Mouse (Mus musculus): Measurements from ENCODE around the gene Grk5. TPM values are rescaled to one million over a fixed set of nuclear protein-coding genes. Genes with fewer than 3 reads are reported as not detected.

Gene Grk5
- polyA plus RNA-seq, 1 experiment from 2014 or later = 1.4 TPM

- Histone ChIP-seq H3K4me2 (ENCODE audit: low read depth, low read length) (peak within 1 kb of the TSS; percentile 75), H3K36me3 (ENCODE audit: control insufficient read depth, insufficient read depth, low read length) (0 out of 2 replicates have a peak, but pooled peaks cover 2% of the 10 kb centered on the region), H3K9me3 (ENCODE audit: control insufficient read depth, low read length) (no peaks in the 10 kb centered on the region), H3K4me3 (ENCODE audit: low read length) (peak within 1 kb of the TSS; percentile 83), H3K4me1 (ENCODE audit: control insufficient read depth, insufficient read depth, low read length) (peaks cover 7% of the 10 kb centered on the region; the same call in 1 of the 2 replicates), H3K9ac (ENCODE audit: low read depth, low read length) (peak within 1 kb of the TSS; percentile 87), H3K27me3 (replicated peaks; ENCODE audit: control insufficient read depth, insufficient read depth, low read length) (no peaks in the 10 kb centered on the region), H3K27ac (ENCODE audit: low read length) (peak within 1 kb of the TSS; percentile 77)
- ATAC-seq = peak; percentile 98
- 0% methylated on average over 28 of the region's 28 CpGs for WGBS
Measured at GRCm38 (mm10) chr19:60874064-60874694, 15.4 kb upstream of the Grk5 start, which contains the start of gene Prdx3. Prdx3 (minus strand) TSS chr19:60874556.

DNA sequence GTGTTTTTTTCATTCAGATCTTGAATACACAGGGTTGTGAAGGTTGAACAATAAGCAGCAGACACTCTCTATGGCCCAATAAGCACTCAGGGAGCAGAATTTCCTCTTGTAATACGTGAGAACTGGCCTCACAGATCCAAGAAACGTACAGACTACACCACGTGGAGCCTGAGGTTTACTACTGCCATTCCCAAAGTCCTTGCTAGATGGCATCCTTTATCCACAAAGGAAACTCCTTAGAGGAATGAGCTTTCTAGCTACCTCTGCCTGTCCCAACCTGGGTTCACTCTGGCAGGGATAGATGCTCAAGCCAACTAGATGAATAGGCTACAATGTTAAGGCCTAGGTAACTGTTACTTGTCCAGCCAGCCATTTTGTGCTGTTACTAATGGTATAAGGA, 6.4 kb upstream of the Grk5 start:
- peak; percentile 62; the same call in 1 of the 2 replicates for ATAC-seq
- Histone ChIP-seq H3K9me3 (ENCODE audit: control insufficient read depth, low read length) (no peaks in the 10 kb centered on the region), H3K27ac (ENCODE audit: low read length) (no peak overlapping the region), H3K27me3 (replicated peaks; ENCODE audit: control insufficient read depth, insufficient read depth, low read length) (no peaks in the 10 kb centered on the region), H3K4me1 (ENCODE audit: control insufficient read depth, insufficient read depth, low read length) (no peaks in the 10 kb centered on the region), H3K4me3 (ENCODE audit: low read length) (no peak overlapping the region), H3K4me2 (ENCODE audit: low read depth, low read length) (no peak overlapping the region), H3K9ac (ENCODE audit: low read depth, low read length) (no peak overlapping the region), H3K36me3 (ENCODE audit: control insufficient read depth, insufficient read depth, low read length) (no peaks in the 10 kb centered on the region)
- 5% methylated on average over 3 of the region's 3 CpGs for WGBS

- no peaks in the 10 kb centered on the region for H3K27me3 ChIP-seq (replicated peaks; ENCODE audit: control insufficient read depth, insufficient read depth, low read length)
- H3K27ac ChIP-seq (ENCODE audit: low read length) = no peak overlapping the region
- H3K36me3 ChIP-seq (ENCODE audit: control insufficient read depth, insufficient read depth, low read length) = no peaks in the 10 kb centered on the region
- H3K4me2 ChIP-seq (ENCODE audit: low read depth, low read length) = no peak overlapping the region
- H3K4me1 ChIP-seq (ENCODE audit: control insufficient read depth, insufficient read depth, low read length) = peaks cover 9% of the 10 kb centered on the region
- ATAC-seq = no peak
- WGBS = 56% methylated on average over 2 of the region's 2 CpGs
- H3K9me3 ChIP-seq (ENCODE audit: control insufficient read depth, low read length) = no peaks in the 10 kb centered on the region
- no peak overlapping the region for H3K9ac ChIP-seq (ENCODE audit: low read depth, low read length)
- no peak overlapping the region for H3K4me3 ChIP-seq (ENCODE audit: low read length)
Measured at GRCm38 (mm10) chr19:60887637-60888036, 1.9 kb upstream of the Grk5 start.

DNA sequence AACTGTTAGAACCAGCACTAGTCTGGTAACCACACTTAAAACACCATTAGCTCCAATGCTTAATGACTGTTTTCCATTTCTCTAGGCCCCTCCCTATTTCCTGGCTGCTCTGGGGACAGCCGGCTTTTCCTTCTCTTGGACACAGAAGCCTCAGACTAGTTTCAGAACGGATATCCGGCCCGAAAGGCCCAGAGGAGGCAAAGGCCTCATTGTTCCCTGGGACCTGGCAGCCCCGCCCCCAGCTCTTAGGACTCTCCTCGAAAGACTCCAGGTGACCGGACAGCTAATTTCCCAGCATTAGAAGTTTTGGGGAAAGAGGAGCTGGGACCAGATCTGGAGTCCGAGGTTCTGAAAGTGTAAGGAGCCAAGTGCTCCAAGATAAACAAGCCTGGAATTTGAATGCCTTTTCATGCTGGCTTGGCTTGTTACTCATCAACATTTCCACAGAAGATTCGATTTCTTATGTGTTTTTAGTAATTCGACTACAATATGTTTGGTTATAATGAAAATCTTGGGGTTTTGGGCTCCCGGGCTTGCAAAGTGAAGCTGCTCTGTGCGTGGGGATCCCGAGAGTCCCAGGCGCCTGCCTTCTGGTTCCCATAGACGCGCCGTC, 342 bp upstream of the Grk5 start:
- H3K9ac ChIP-seq (ENCODE audit: low read depth, low read length) = peak overlapping the region; percentile 94
- no peaks in the 10 kb centered on the region for H3K9me3 ChIP-seq (ENCODE audit: control insufficient read depth, low read length)
- H3K27ac ChIP-seq (ENCODE audit: low read length) = peak overlapping the region; percentile 98
- H3K4me2 ChIP-seq (ENCODE audit: low read depth, low read length) = peak overlapping the region; percentile 92
- H3K4me1 ChIP-seq (ENCODE audit: control insufficient read depth, insufficient read depth, low read length) = peaks cover 9% of the 10 kb centered on the region
- no peaks in the 10 kb centered on the region for H3K27me3 ChIP-seq (replicated peaks; ENCODE audit: control insufficient read depth, insufficient read depth, low read length)
- H3K4me3 ChIP-seq (ENCODE audit: low read length) = peak overlapping the region; percentile 83
- 6% methylated on average over 17 of the region's 17 CpGs for WGBS
- peak; percentile 58 for ATAC-seq
- no peaks in the 10 kb centered on the region for H3K36me3 ChIP-seq (ENCODE audit: control insufficient read depth, insufficient read depth, low read length)

DNA sequence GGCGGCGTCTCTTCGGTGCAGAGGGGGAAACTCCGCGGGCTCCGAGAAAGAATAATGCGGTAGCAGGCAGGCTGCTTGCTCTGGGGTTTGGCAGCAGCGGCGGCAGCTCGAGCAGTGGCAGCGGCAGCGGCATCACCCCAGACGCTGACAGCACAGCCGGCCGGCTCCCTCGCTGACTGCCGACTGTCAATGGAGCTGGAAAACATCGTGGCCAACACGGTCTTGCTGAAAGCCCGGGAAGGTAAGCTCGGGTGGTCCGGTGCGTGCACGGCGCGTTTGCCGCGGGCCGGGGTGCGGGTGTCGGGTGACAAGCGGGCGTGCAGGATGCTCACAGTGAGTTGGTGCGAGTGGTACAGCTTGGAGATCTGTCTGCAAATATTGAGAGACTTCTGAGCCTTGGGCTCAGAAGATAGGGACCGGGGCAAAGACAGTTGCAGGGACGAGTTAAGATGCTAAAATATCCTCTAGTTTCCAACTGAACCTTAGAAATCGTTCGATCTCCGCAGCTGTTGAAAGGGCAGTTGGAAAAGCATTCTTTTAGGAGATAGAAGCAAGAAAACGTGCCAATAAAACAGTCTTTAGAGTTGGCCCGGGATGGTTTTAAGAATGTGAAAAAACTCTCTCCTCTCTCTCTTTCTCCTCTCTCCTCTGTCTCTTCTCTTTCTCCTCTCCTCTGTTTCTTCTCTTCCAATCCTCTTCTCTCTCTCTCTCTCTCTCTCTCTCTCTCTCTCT, 1.0 kb downstream of the Grk5 start:
- peak overlapping the region; percentile 98 for H3K27ac ChIP-seq (ENCODE audit: low read length)

GRCm38 (mm10) chr19:60891123-60891470, 1.5 kb downstream of the Grk5 start:
- 13% methylated on average over 4 of the region's 5 CpGs for WGBS
- H3K9ac ChIP-seq (ENCODE audit: low read depth, low read length) = no peak overlapping the region
- ATAC-seq = no peak

More for the DNA sequence above, 1.0 kb downstream of the Grk5 start:
- under 1% methylated on average over 41 of the region's 41 CpGs for WGBS
- peak overlapping the region; percentile 83 for H3K4me3 ChIP-seq (ENCODE audit: low read length)
- H3K9ac ChIP-seq (ENCODE audit: low read depth, low read length) = peak overlapping the region; percentile 94
- peak; percentile 36 for ATAC-seq
- H3K27me3 ChIP-seq (replicated peaks; ENCODE audit: control insufficient read depth, insufficient read depth, low read length) = no peaks in the 10 kb centered on the region
- peak overlapping the region; percentile 92 for H3K4me2 ChIP-seq (ENCODE audit: low read depth, low read length)
- H3K9me3 ChIP-seq (ENCODE audit: control insufficient read depth, low read length) = no peaks in the 10 kb centered on the region
- H3K36me3 ChIP-seq (ENCODE audit: control insufficient read depth, insufficient read depth, low read length) = no peaks in the 10 kb centered on the region
- H3K4me1 ChIP-seq (ENCODE audit: control insufficient read depth, insufficient read depth, low read length) = peaks cover 9% of the 10 kb centered on the region

GRCm38 (mm10) chr19:60891934-60892547, 2.5 kb downstream of the Grk5 start:
- 0 out of 2 replicates have a peak overlapping the region, but pooled peaks have one; percentile 92 for H3K4me2 ChIP-seq (ENCODE audit: low read depth, low read length)
- no peak overlapping the region for H3K9ac ChIP-seq (ENCODE audit: low read depth, low read length)
- peaks cover 9% of the 10 kb centered on the region for H3K4me1 ChIP-seq (ENCODE audit: control insufficient read depth, insufficient read depth, low read length)
- H3K9me3 ChIP-seq (ENCODE audit: control insufficient read depth, low read length) = no peaks in the 10 kb centered on the region
- no peak for ATAC-seq
- H3K4me3 ChIP-seq (ENCODE audit: low read length) = no peak overlapping the region
- H3K36me3 ChIP-seq (ENCODE audit: control insufficient read depth, insufficient read depth, low read length) = no peaks in the 10 kb centered on the region
- WGBS = 40% methylated on average over 1 of the region's 1 CpGs
- H3K27me3 ChIP-seq (replicated peaks; ENCODE audit: control insufficient read depth, insufficient read depth, low read length) = no peaks in the 10 kb centered on the region
- H3K27ac ChIP-seq (ENCODE audit: low read length) = no peak overlapping the region

More at GRCm38 (mm10) chr19:60891123-60891470, 1.5 kb downstream of the Grk5 start:
- Histone ChIP-seq H3K9me3 (ENCODE audit: control insufficient read depth, low read length) (no peaks in the 10 kb centered on the region), H3K27ac (ENCODE audit: low read length) (no peak overlapping the region), H3K36me3 (ENCODE audit: control insufficient read depth, insufficient read depth, low read length) (no peaks in the 10 kb centered on the region), H3K4me3 (ENCODE audit: low read length) (peak overlapping the region; percentile 83), H3K4me1 (ENCODE audit: control insufficient read depth, insufficient read depth, low read length) (peaks cover 9% of the 10 kb centered on the region), H3K4me2 (ENCODE audit: low read depth, low read length) (peak overlapping the region; percentile 92), H3K27me3 (replicated peaks; ENCODE audit: control insufficient read depth, insufficient read depth, low read length) (no peaks in the 10 kb centered on the region)

DNA sequence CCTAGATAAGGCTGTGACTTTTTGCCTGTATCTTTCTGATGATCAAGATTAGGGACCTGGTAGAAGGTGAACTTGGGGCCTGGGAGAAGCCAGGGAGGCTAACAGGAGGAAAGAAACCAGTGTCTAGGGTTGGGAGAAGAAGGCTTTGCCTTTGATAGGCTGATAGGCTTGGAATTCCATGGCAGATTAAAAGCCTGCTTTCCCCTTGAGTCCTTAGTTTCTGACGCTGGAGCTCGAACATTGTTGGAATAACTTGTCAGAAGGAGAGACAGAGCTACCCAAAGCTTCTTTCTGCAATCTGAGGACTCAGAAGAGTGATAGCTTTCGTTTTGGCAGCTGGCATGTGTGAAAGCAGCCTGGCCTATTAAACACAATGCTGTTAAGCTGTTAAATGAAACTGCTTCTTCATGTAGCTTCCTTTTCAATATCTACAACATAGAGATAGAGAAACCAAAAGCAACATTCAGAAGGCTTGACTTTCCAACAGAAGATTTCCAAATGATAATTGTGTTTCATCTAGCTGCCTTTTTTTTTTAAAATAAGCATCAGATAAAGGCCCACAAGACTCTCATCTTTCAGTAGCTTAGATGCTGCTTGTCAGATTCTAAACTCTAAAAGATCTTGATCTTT, 5.8 kb downstream of the Grk5 start:
- H3K4me2 ChIP-seq (ENCODE audit: low read depth, low read length) = no peak overlapping the region
- WGBS = 40% methylated on average over 3 of the region's 3 CpGs
- H3K9ac ChIP-seq (ENCODE audit: low read depth, low read length) = no peak overlapping the region
- H3K4me1 ChIP-seq (ENCODE audit: control insufficient read depth, insufficient read depth, low read length) = 0 out of 2 replicates have a peak, but pooled peaks cover 4% of the 10 kb centered on the region
- H3K36me3 ChIP-seq (ENCODE audit: control insufficient read depth, insufficient read depth, low read length) = no peaks in the 10 kb centered on the region
- no peak for ATAC-seq
- H3K27ac ChIP-seq (ENCODE audit: low read length) = no peak overlapping the region
- H3K27me3 ChIP-seq (replicated peaks; ENCODE audit: control insufficient read depth, insufficient read depth, low read length) = no peaks in the 10 kb centered on the region
- no peak overlapping the region for H3K4me3 ChIP-seq (ENCODE audit: low read length)
- no peaks in the 10 kb centered on the region for H3K9me3 ChIP-seq (ENCODE audit: control insufficient read depth, low read length)

DNA sequence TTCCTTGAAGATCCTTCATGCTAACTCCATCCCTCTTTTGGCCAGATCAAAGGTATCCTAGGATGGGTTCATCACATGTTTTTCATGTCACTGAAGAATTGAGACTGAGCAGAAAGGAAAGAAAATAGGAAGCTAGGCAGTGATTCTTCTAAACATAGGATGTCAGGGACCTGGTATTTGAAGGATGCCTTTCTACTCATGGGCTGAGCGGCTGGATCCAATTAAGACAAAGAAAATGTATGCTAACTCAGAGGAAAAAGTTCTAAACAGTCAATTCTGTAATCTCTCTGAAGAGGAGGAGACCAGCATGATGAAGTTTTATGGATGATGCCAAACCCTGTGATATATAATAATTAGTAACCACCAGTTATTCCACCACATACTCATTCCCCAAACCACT, 13.6 kb downstream of the Grk5 start:
- Histone ChIP-seq H3K9ac (ENCODE audit: low read depth, low read length) (no peak overlapping the region), H3K4me1 (ENCODE audit: control insufficient read depth, insufficient read depth, low read length) (no peaks in the 10 kb centered on the region), H3K4me3 (ENCODE audit: low read length) (no peak overlapping the region), H3K4me2 (ENCODE audit: low read depth, low read length) (no peak overlapping the region), H3K27me3 (replicated peaks; ENCODE audit: control insufficient read depth, insufficient read depth, low read length) (no peaks in the 10 kb centered on the region), H3K36me3 (ENCODE audit: control insufficient read depth, insufficient read depth, low read length) (no peaks in the 10 kb centered on the region), H3K27ac (ENCODE audit: low read length) (no peak overlapping the region), H3K9me3 (ENCODE audit: control insufficient read depth, low read length) (no peaks in the 10 kb centered on the region)
- ATAC-seq = no peak
- 45% methylated on average over 1 of the region's 1 CpGs for WGBS
